Mouse (Mus musculus) cerebellum, adult 2 months (tissue): ENCODE measurements around the gene Maml3.

Experiments
- CTCF ChIP-seq: fragments of 200-500 bp; IDR thresholded peaks from 2 replicates; pipeline ENCODE4 v1.5.1; 2011; ENCODE audit warnings: low read depth, mild to moderate bottlenecking, control low read depth, low read length, moderate library complexity, borderline replicate concordance; ENCODE audit not compliant: insufficient read depth
- POLR2A ChIP-seq: fragments of 200-500 bp; IDR thresholded peaks from 2 replicates; pipeline ENCODE4 v1.6.1; 2011; ENCODE audit warnings: low read length, control low read depth, borderline replicate concordance; ENCODE audit not compliant: insufficient read depth

GRCm38 (mm10) chr3:51791542-51791941, 313.3 kb downstream of the Maml3 start:
- no peak for TF ChIP-seq CTCF
- TF ChIP-seq POLR2A, result no peak
